Mouse (Mus musculus): ENCODE data around the gene Chsy1.

DNA sequence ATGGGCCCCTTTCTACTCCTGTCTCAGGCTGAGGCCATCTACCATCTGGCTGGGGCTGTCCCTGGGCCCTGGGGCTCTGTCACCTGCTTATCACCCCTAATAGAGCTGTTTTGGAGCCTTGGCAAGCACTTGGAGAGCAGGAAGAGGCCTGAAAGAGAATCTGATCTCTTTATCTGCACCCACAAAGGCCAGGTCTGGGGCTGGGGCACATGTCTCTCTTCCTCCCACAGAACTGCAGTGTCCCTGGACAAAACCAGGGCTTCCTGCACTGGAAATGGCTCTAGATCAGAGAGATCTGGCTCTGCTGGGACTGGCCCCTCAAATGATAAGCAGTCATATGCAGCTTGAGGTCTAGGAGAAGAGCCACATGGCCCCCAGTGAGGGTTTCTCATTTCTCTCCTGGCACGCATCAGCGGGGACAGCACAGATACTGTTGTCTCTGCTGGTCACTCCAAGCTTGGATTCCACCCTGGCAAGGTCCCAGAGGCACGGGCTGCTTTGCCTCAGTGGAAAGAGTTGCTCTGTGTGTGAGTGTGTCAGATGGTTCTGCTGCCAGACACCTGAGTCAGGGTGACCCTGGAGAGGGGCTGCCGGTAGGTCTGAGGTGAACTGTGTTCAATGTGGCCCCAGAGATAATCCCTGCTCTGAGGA is 78.4 kb downstream of the Chsy1 start:
- TF ChIP-seq CTCF (IDR thresholded peaks at IDR 0.05; ENCODE audit: low read depth, low read length) (no peak), POLR2A (IDR thresholded peaks at IDR 0.05; ENCODE audit: borderline replicate concordance, low read depth, low read length) (no peak)

All from bone marrow macrophage, adult 2 months (primary cell).